Mouse (Mus musculus) midbrain, embryonic 16.5 days (tissue): ENCODE measurements around the gene Olfr322. TPM values are rescaled to one million over a fixed set of nuclear protein-coding genes. Genes with fewer than 3 reads are reported as not detected.
A peak's percentile ranks its signal among the peaks of the same experiment; 100 is the strongest.

Experiments
- ATAC-seq: fragments of 200-750 bp; cut with Nextera tagmentation; 2 replicates; pipeline ENCODE4 v1.8.0; 2017; ENCODE audit warnings: moderate TSS enrichment
- H3K27ac ChIP-seq: fragments of 300-500 bp; sonication (generic); 2 replicates; pipeline ENCODE4 v1.5.1; 2014; ENCODE audit warnings: mild to moderate bottlenecking, low read length, mixed read lengths
- H3K27me3 ChIP-seq: fragments of 300-500 bp; sonication (generic); 2 replicates; pipeline ENCODE4 v1.6.1; 2014; ENCODE audit warnings: low read depth, low read length, mixed read lengths; ENCODE audit not compliant: control insufficient read depth, insufficient read depth
- H3K36me3 ChIP-seq: fragments of 300-500 bp; sonication (generic); 2 replicates; pipeline ENCODE4 v1.6.1; 2014; ENCODE audit warnings: mild to moderate bottlenecking, low read length, moderate library complexity, mixed read lengths; ENCODE audit not compliant: control insufficient read depth, insufficient read depth
- H3K4me1 ChIP-seq: fragments of 300-500 bp; sonication (generic); 2 replicates; pipeline ENCODE4 v1.6.1; 2014; ENCODE audit warnings: mild to moderate bottlenecking, low read length, mixed read lengths; ENCODE audit not compliant: control insufficient read depth, insufficient read depth
- H3K4me2 ChIP-seq: fragments of 300-500 bp; sonication (generic); 2 replicates; pipeline ENCODE4 v1.6.1; 2014; ENCODE audit warnings: mild to moderate bottlenecking, low read length, mixed read lengths
- H3K4me3 ChIP-seq: fragments of 300-500 bp; sonication (generic); 2 replicates; pipeline ENCODE4 v1.5.1; 2014; ENCODE audit warnings: low read depth, mild to moderate bottlenecking, low read length, moderate library complexity, mixed read lengths
- H3K9ac ChIP-seq: fragments of 300-500 bp; sonication (generic); 2 replicates; pipeline ENCODE4 v1.6.1; 2014; ENCODE audit warnings: low read depth, low read length, mixed read lengths
- H3K9me3 ChIP-seq: fragments of 300-500 bp; sonication (generic); replicated peaks from 2 replicates; pipeline ENCODE4 v1.6.1; 2014; ENCODE audit warnings: mild to moderate bottlenecking, low read length, mixed read lengths; ENCODE audit not compliant: control insufficient read depth, poor library complexity, severe bottlenecking
- WGBS: fragments of 180-500 bp; shearing (Covaris S2); extraction: QIAGEN DNeasy Blood & Tissue Kit; methylation state at CpG from one replicate; pipeline ENCODE4 v1.1.7; 2014; 5-methylcytosine and 5-hydroxymethylcytosine counted together
- polyA plus RNA-seq: library from polyadenylated mRNA; unstranded; fragments of >200 nt; fragmentation: Nextera tagmentation; extraction: Ambion mirVana; gene quantifications from 2 replicates; pipeline ENCODE4 v1.2.1, GENCODE M21; 2015

The Olfr322 gene
- polyA plus RNA-seq, 1 experiment from 2014 or later: not detected

GRCm38 (mm10) chr11:58636376-58636977, 22.1 kb upstream of the Olfr322 start:
- Histone ChIP-seq H3K9ac (no peak overlapping the region), H3K36me3 (no peaks in the 10 kb centered on the region), H3K27me3 (no peaks in the 10 kb centered on the region), H3K4me1 (peaks cover 8% of the 10 kb centered on the region; the same call in 1 of the 2 replicates), H3K4me3 (no peak overlapping the region), H3K27ac (no peak overlapping the region), H3K9me3 (no peaks in the 10 kb centered on the region), H3K4me2 (no peak overlapping the region)
- no peak for ATAC-seq
- 29% methylated on average over 3 of the region's 4 CpGs for WGBS

DNA sequence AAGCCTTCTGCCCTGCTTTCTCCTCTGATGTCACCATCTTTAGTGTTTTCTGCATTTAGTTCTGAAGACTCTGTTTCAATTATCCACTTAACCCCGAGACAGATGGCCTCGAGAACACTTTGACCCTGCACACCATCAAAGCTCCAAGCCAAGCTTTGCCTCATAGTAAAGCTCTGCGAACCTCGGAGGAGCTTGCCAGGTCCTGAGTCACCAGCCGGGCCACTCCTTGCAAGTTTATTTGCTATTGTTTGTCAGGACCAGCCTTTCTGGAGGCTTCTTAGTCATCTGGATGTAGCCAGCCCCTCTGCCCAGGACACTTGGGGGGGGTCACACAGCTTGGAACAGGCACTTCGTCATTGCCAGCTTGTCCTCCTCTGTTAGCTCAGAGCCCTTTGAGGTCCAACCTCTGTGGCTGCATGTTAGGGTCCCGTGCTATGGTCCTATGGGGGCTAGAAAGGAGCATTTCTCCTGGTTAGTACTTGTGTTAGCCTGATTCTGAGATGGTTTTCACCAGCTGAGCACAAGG, 20.3 kb upstream of the Olfr322 start:
- no peak overlapping the region for H3K4me3 ChIP-seq
- peaks cover 8% of the 10 kb centered on the region; the same call in 1 of the 2 replicates for H3K4me1 ChIP-seq
- no peak for ATAC-seq
- 65% methylated on average over 7 of the region's 7 CpGs for WGBS
- H3K9ac ChIP-seq: no peak overlapping the region
- no peaks in the 10 kb centered on the region for H3K9me3 ChIP-seq
- H3K36me3 ChIP-seq: no peaks in the 10 kb centered on the region
- no peak overlapping the region for H3K27ac ChIP-seq
- no peak overlapping the region for H3K4me2 ChIP-seq
- no peaks in the 10 kb centered on the region for H3K27me3 ChIP-seq

- 3% methylated on average over 34 of the region's 34 CpGs for WGBS
- peak; percentile 56; the same call in 1 of the 2 replicates for ATAC-seq
- H3K27me3 ChIP-seq: no peaks in the 10 kb centered on the region
- H3K4me2 ChIP-seq: peak within 1 kb of the TSS; percentile 99
- peak within 1 kb of the TSS; percentile 73 for H3K9ac ChIP-seq
- H3K36me3 ChIP-seq: no peaks in the 10 kb centered on the region
- peaks cover 8% of the 10 kb centered on the region; the same call in 1 of the 2 replicates for H3K4me1 ChIP-seq
- peak within 1 kb of the TSS; percentile 48 for H3K4me3 ChIP-seq
- H3K9me3 ChIP-seq: no peaks in the 10 kb centered on the region
- no peak within 1 kb of the TSS for H3K27ac ChIP-seq
These were observed 18.2 kb upstream of the Olfr322 start, which contains the start of gene Trim58 for GRCm38 (mm10) chr11:58640272-58640867. TSS of gene Trim58 (plus strand) at chr11:58640465.

GRCm38 (mm10) chr11:58641057-58641456, 17.5 kb upstream of the Olfr322 start:
- Histone ChIP-seq H3K4me2 (peak overlapping the region; percentile 99), H3K27ac (no peak overlapping the region), H3K36me3 (no peaks in the 10 kb centered on the region), H3K9me3 (no peaks in the 10 kb centered on the region), H3K4me3 (peak overlapping the region; percentile 48), H3K9ac (no peak overlapping the region), H3K4me1 (peaks cover 8% of the 10 kb centered on the region; the same call in 1 of the 2 replicates), H3K27me3 (no peaks in the 10 kb centered on the region)
- WGBS: 27% methylated on average over 14 of the region's 14 CpGs
- no peak for ATAC-seq

DNA sequence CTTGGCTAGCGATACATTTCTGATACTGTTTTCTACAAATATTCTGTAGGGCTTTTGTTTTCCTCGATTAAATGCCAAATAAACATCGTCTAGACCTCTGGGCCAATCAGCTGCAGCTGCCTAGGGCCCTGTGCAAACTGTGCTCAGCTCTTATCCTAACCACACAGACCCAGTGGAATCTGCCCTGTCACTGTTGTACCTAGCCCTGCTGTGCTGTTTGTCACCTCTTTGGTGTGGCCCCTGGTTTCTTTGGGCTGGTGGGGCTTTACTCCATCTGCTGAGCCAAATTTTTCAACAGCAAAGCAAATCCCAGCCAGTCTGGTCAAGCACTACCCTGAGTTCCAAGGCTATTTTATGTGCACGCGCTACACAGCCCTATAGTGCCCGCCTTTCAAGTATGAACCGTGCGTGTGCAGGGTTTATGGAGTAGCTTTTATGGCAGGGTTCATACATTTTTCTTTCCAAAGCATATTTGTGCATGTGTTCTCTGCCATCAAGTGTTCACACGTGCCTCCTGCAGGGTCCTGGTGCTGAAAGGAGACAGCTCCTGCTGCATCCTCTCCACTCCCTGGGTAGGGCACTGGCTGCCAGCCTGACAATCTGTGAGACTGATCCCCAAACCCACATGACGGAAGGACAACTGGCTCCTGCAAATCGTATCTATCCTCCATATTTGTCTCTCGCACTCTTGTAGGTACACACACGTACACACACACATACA, 16.8 kb upstream of the Olfr322 start:
- no peak overlapping the region for H3K4me2 ChIP-seq
- WGBS: 87% methylated on average over 13 of the region's 13 CpGs
- H3K4me3 ChIP-seq: no peak overlapping the region
- no peaks in the 10 kb centered on the region for H3K36me3 ChIP-seq
- H3K27me3 ChIP-seq: no peaks in the 10 kb centered on the region
- H3K9me3 ChIP-seq: no peaks in the 10 kb centered on the region
- no peak for ATAC-seq
- H3K9ac ChIP-seq: no peak overlapping the region
- no peak overlapping the region for H3K27ac ChIP-seq
- H3K4me1 ChIP-seq: peaks cover 8% of the 10 kb centered on the region; the same call in 1 of the 2 replicates

DNA sequence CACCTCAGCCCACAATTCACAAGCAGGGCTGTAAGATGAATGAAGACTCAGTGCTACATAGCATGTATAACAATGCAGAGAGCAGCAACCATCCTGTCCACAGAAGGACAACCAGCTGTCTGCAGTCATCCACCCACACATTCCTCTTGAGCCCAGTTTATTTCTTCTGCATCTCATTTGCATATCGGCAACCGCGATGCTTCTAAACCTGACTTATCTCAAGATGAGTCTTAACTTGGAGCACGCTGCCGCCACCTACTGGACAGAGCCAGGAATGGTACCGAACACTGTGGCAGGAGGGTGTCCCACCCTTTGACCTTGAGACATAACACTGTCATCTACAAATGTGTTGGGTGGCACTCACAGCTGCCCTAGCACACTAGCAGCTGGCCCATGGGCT, 15.2 kb upstream of the Olfr322 start:
- no peak for ATAC-seq
- Histone ChIP-seq H3K27ac (no peak overlapping the region), H3K9ac (no peak overlapping the region), H3K9me3 (no peaks in the 10 kb centered on the region), H3K4me3 (no peak overlapping the region), H3K36me3 (no peaks in the 10 kb centered on the region), H3K27me3 (no peaks in the 10 kb centered on the region), H3K4me1 (peaks cover 8% of the 10 kb centered on the region; the same call in 1 of the 2 replicates), H3K4me2 (no peak overlapping the region)
- WGBS: 37% methylated on average over 6 of the region's 6 CpGs

DNA sequence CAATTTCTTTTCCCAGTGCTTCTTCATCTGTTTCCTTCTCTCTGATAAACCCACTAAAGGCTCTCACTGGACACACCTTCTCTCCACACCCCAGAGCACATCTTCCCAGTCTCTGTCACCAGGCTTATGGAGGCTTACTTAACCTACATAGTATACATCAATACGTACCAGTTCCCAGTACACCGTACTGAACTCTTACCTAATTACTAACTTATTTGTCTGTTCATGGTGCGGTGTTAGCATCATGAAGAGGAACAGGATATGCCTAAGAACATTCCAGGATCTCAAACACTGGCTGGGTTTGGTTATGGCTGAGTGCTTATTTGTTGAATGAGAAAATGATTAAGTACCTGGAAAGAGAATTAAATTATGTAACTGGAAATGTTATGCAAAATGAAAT, 3.4 kb upstream of the Olfr322 start:
- H3K4me3 ChIP-seq: no peak overlapping the region
- 92% methylated on average over 3 of the region's 3 CpGs for WGBS
- H3K4me1 ChIP-seq: no peaks in the 10 kb centered on the region
- no peaks in the 10 kb centered on the region for H3K9me3 ChIP-seq
- H3K36me3 ChIP-seq: no peaks in the 10 kb centered on the region
- no peak overlapping the region for H3K9ac ChIP-seq
- H3K4me2 ChIP-seq: no peak overlapping the region
- ATAC-seq: no peak
- H3K27ac ChIP-seq: no peak overlapping the region
- no peaks in the 10 kb centered on the region for H3K27me3 ChIP-seq

GRCm38 (mm10) chr11:58669252-58669651, 10.7 kb downstream of the Olfr322 start:
- no peak overlapping the region for H3K4me3 ChIP-seq
- H3K4me1 ChIP-seq: no peaks in the 10 kb centered on the region
- H3K27me3 ChIP-seq: no peaks in the 10 kb centered on the region
- no peaks in the 10 kb centered on the region for H3K9me3 ChIP-seq
- no peak overlapping the region for H3K4me2 ChIP-seq
- no peaks in the 10 kb centered on the region for H3K36me3 ChIP-seq
- no peak for ATAC-seq
- H3K27ac ChIP-seq: no peak overlapping the region
- H3K9ac ChIP-seq: no peak overlapping the region

- no peaks in the 10 kb centered on the region for H3K9me3 ChIP-seq
- no peak overlapping the region for H3K9ac ChIP-seq
- no peaks in the 10 kb centered on the region for H3K36me3 ChIP-seq
- no peak overlapping the region for H3K27ac ChIP-seq
- H3K4me3 ChIP-seq: no peak overlapping the region
- H3K4me1 ChIP-seq: no peaks in the 10 kb centered on the region
- no peaks in the 10 kb centered on the region for H3K27me3 ChIP-seq
- H3K4me2 ChIP-seq: no peak overlapping the region
- ATAC-seq: no peak
- WGBS: 52% methylated on average over 4 of the region's 4 CpGs
These were observed 13.2 kb downstream of the Olfr322 start for GRCm38 (mm10) chr11:58671825-58672224.
